Mouse (Mus musculus): ENCODE data around the gene Ercc6l2.

- TF ChIP-seq CTCF (IDR thresholded peaks at IDR 0.05; ENCODE audit: extremely low read depth, insufficient read depth, insufficient read length, insufficient replicate concordance) = no peak
- TF ChIP-seq POLR2A (IDR thresholded peaks at IDR 0.05; ENCODE audit: low read depth, low read length) = no peak
These were observed 16.4 kb upstream of the Ercc6l2 start for GRCm38 (mm10) chr13:63798677-63799076.

Measured in spleen, adult 2 months (tissue).